Mouse (Mus musculus) midbrain, embryonic 10.5 days (tissue): Measurements from ENCODE around the gene Shmt1. TPM values are rescaled to one million over a fixed set of nuclear protein-coding genes. Genes with fewer than 3 reads are reported as not detected.
"Not testable (repeated sequence)": the region's sequence is repeated elsewhere in the genome, so short reads cannot be mapped to it uniquely, and the experiment has no call there.

Experiments
- DNase-seq: peaks from one replicate; pipeline ENCODE4 v3.0.0-alpha.2; 2017; ENCODE audit warnings: low spot score
- H3K27ac ChIP-seq: fragments of 300-500 bp; sonication (generic); replicated peaks from 2 replicates; pipeline ENCODE4 v1.5.1; 2016; ENCODE audit warnings: mild to moderate bottlenecking
- H3K27me3 ChIP-seq: fragments of 300-500 bp; sonication (generic); 2 replicates; pipeline ENCODE4 v1.6.1; 2016; ENCODE audit warnings: low read depth, mild to moderate bottlenecking; ENCODE audit not compliant: poor library complexity, severe bottlenecking
- H3K36me3 ChIP-seq: fragments of 300-500 bp; sonication (generic); 2 replicates; pipeline ENCODE4 v1.6.1; 2016; ENCODE audit warnings: mild to moderate bottlenecking, moderate library complexity
- H3K4me1 ChIP-seq: fragments of 300-500 bp; sonication (generic); 2 replicates; pipeline ENCODE4 v1.6.1; 2016
- H3K4me3 ChIP-seq: fragments of 300-500 bp; sonication (generic); 2 replicates; pipeline ENCODE4 v1.5.1; 2016; ENCODE audit warnings: mild to moderate bottlenecking, moderate library complexity
- H3K9me3 ChIP-seq: fragments of 300-500 bp; sonication (generic); replicated peaks from 2 replicates; pipeline ENCODE4 v1.6.1; 2016; ENCODE audit warnings: mild to moderate bottlenecking
- WGBS: fragments of 180-500 bp; shearing (Covaris S2); methylation state at CpG from one replicate; pipeline ENCODE4 v1.1.7; 2016; 5-methylcytosine and 5-hydroxymethylcytosine counted together
- polyA plus RNA-seq: library from polyadenylated mRNA; unstranded; fragments of >200 nt; fragmentation: Nextera tagmentation; extraction: Ambion mirVana; gene quantifications from 2 replicates; pipeline ENCODE4 v1.2.1, GENCODE M21; 2016

The Shmt1 gene
- 75.3 and 86.3 TPM in 2 replicates for polyA plus RNA-seq

- not testable (repeated sequence) for H3K27me3 ChIP-seq, DNase-seq, H3K36me3 ChIP-seq, H3K9me3 ChIP-seq
- H3K27ac ChIP-seq, result peak within 1 kb of the TSS; percentile 83
- peak within 1 kb of the TSS; percentile 63 for H3K4me3 ChIP-seq
- WGBS, result 33% methylated on average over 6 of the region's 6 CpGs
- peaks cover 36% of the 10 kb centered on the region for H3K4me1 ChIP-seq
These were observed at the start of gene Shmt1 for GRCm38 (mm10) chr11:60811618-60812017. Gene Shmt1 (minus strand): TSS chr11:60811718.

GRCm38 (mm10) chr11:60856587-60856986 is 45.1 kb upstream of the Shmt1 start:
- Histone ChIP-seq H3K9me3 (no peaks in the 10 kb centered on the region), H3K36me3 (peaks cover 95% of the 10 kb centered on the region), H3K4me3 (no peak overlapping the region), H3K27ac (no peak overlapping the region), H3K4me1 (no peaks in the 10 kb centered on the region), H3K27me3 (no peaks in the 10 kb centered on the region)
- WGBS, result 85% methylated on average over 3 of the region's 3 CpGs
- no peak for DNase-seq

GRCm38 (mm10) chr11:60845415-60845814 is 33.9 kb upstream of the Shmt1 start:
- Histone ChIP-seq H3K4me3 (no peak overlapping the region), H3K27ac (no peak overlapping the region), H3K27me3 (no peaks in the 10 kb centered on the region), H3K9me3 (no peaks in the 10 kb centered on the region), H3K4me1 (no peaks in the 10 kb centered on the region), H3K36me3 (peaks cover 49% of the 10 kb centered on the region)
- DNase-seq, result no peak
- 93% methylated on average over 5 of the region's 5 CpGs for WGBS

GRCm38 (mm10) chr11:60843412-60843811 is 31.9 kb upstream of the Shmt1 start:
- Histone ChIP-seq H3K4me1 (no peaks in the 10 kb centered on the region), H3K36me3 (peaks cover 31% of the 10 kb centered on the region), H3K27me3 (no peaks in the 10 kb centered on the region), H3K9me3 (no peaks in the 10 kb centered on the region), H3K27ac (no peak overlapping the region), H3K4me3 (no peak overlapping the region)
- WGBS, result 86% methylated on average over 5 of the region's 5 CpGs
- no peak for DNase-seq

GRCm38 (mm10) chr11:60841467-60842200 is 30.1 kb upstream of the Shmt1 start:
- Histone ChIP-seq H3K4me3 (no peak overlapping the region), H3K36me3 (peaks cover 31% of the 10 kb centered on the region), H3K27ac (no peak overlapping the region), H3K4me1 (no peaks in the 10 kb centered on the region), H3K9me3 (no peaks in the 10 kb centered on the region), H3K27me3 (no peaks in the 10 kb centered on the region)
- DNase-seq, result no peak
- 79% methylated on average over 12 of the region's 12 CpGs for WGBS

- no peaks in the 10 kb centered on the region for H3K27me3 ChIP-seq
- WGBS, result 90% methylated on average over 10 of the region's 10 CpGs
These were observed 26.3 kb upstream of the Shmt1 start for GRCm38 (mm10) chr11:60837644-60838406.

GRCm38 (mm10) chr11:60836897-60837296 is 25.4 kb upstream of the Shmt1 start:
- no peak for DNase-seq
- Histone ChIP-seq H3K36me3 (peaks cover 14% of the 10 kb centered on the region; the same call in 1 of the 2 replicates), H3K4me3 (no peak overlapping the region), H3K4me1 (no peaks in the 10 kb centered on the region), H3K9me3 (no peaks in the 10 kb centered on the region), H3K27ac (no peak overlapping the region), H3K27me3 (no peaks in the 10 kb centered on the region)
- WGBS, result 96% methylated on average over 6 of the region's 6 CpGs

More at GRCm38 (mm10) chr11:60837644-60838406, 26.3 kb upstream of the Shmt1 start:
- Histone ChIP-seq H3K36me3 (peaks cover 14% of the 10 kb centered on the region; the same call in 1 of the 2 replicates), H3K27ac (no peak overlapping the region), H3K4me1 (no peaks in the 10 kb centered on the region), H3K4me3 (no peak overlapping the region), H3K9me3 (no peaks in the 10 kb centered on the region)
- no peak for DNase-seq

GRCm38 (mm10) chr11:60830433-60831052 is 19.0 kb upstream of the Shmt1 start, which contains the start of gene Dhrs7b:
Gene Dhrs7b (plus strand): TSS chr11:60830631.
- Histone ChIP-seq H3K4me1 (peaks cover 22% of the 10 kb centered on the region), H3K27ac (peak within 1 kb of the TSS; percentile 89), H3K4me3 (peak within 1 kb of the TSS; percentile 82), H3K27me3 (no peaks in the 10 kb centered on the region), H3K36me3 (no peaks in the 10 kb centered on the region), H3K9me3 (no peaks in the 10 kb centered on the region)
- DNase-seq, result peak; percentile 80
- WGBS, result under 1% methylated on average over 34 of the region's 34 CpGs

- WGBS, result 38% methylated on average over 2 of the region's 2 CpGs
- no peak overlapping the region for H3K27ac ChIP-seq
- H3K4me3 ChIP-seq, result no peak overlapping the region
- DNase-seq, result no peak
- peaks cover 22% of the 10 kb centered on the region for H3K4me1 ChIP-seq
- no peaks in the 10 kb centered on the region for H3K27me3 ChIP-seq
- no peaks in the 10 kb centered on the region for H3K36me3 ChIP-seq
- H3K9me3 ChIP-seq, result no peaks in the 10 kb centered on the region
These were observed 17.4 kb upstream of the Shmt1 start for GRCm38 (mm10) chr11:60828903-60829302.

- H3K27me3 ChIP-seq, result no peaks in the 10 kb centered on the region
These were observed 15.9 kb upstream of the Shmt1 start for GRCm38 (mm10) chr11:60827241-60827945.

GRCm38 (mm10) chr11:60826700-60827099 is 15.2 kb upstream of the Shmt1 start:
- Histone ChIP-seq H3K9me3 (no peaks in the 10 kb centered on the region), H3K27me3 (no peaks in the 10 kb centered on the region), H3K27ac (no peak overlapping the region), H3K4me1 (peaks cover 21% of the 10 kb centered on the region), H3K36me3 (no peaks in the 10 kb centered on the region), H3K4me3 (no peak overlapping the region)
- DNase-seq, result no peak
- 38% methylated on average over 1 of the region's 1 CpGs for WGBS

More at GRCm38 (mm10) chr11:60827241-60827945, 15.9 kb upstream of the Shmt1 start:
- 25% methylated on average over 4 of the region's 4 CpGs for WGBS
- no peak overlapping the region for H3K27ac ChIP-seq
- no peak overlapping the region for H3K4me3 ChIP-seq
- no peaks in the 10 kb centered on the region for H3K9me3 ChIP-seq
- H3K4me1 ChIP-seq, result peaks cover 22% of the 10 kb centered on the region
- DNase-seq, result no peak
- H3K36me3 ChIP-seq, result no peaks in the 10 kb centered on the region

- no peak for DNase-seq
- 88% methylated on average over 3 of the region's 3 CpGs for WGBS
- Histone ChIP-seq H3K27me3 (no peaks in the 10 kb centered on the region), H3K9me3 (no peaks in the 10 kb centered on the region), H3K4me1 (peaks cover 10% of the 10 kb centered on the region; the same call in 1 of the 2 replicates), H3K4me3 (no peak overlapping the region), H3K36me3 (no peaks in the 10 kb centered on the region), H3K27ac (no peak overlapping the region)
These were observed 13.7 kb upstream of the Shmt1 start for GRCm38 (mm10) chr11:60825191-60825590.
